Mouse (Mus musculus) cortical plate, adult 2 months (tissue): ENCODE data around the gene Heg1.

Experiments
- CTCF ChIP-seq: fragments of 200-500 bp; IDR thresholded peaks from 2 replicates; pipeline ENCODE4 v1.5.1; 2011; ENCODE audit warnings: mild to moderate bottlenecking, control low read depth, low read length; ENCODE audit not compliant: insufficient read depth; ENCODE audit errors: extremely low read depth
- POLR2A ChIP-seq: fragments of 200-500 bp; IDR thresholded peaks from 2 replicates; pipeline ENCODE4 v1.6.1; 2011; ENCODE audit warnings: mild to moderate bottlenecking, low read length, control low read depth; ENCODE audit not compliant: insufficient read depth; ENCODE audit errors: extremely low read depth

DNA sequence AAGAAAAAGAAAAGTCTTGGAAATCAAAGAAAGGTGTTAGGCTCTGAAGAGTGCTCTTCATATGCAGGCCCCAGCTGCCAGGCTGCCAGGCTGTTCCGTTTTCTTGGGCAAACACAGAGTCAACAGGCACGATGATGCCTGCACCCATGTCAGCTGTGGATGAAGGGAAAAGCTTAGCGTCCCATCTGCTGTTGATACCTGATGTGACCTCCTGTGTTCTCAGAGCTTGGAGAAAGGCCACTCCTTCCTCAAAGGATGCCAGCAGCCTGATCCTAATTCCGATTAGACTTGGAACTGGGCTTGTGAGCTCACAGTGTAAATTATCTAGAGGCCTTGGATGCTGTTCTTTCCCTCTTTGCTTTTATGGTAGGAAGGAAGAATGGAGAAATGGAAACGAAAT lies 51.6 kb downstream of the Heg1 start:
- TF ChIP-seq CTCF (no peak), POLR2A (no peak)
